1 mouse cellular context compared by ENCODE assay signal in the genomic region with DNA sequence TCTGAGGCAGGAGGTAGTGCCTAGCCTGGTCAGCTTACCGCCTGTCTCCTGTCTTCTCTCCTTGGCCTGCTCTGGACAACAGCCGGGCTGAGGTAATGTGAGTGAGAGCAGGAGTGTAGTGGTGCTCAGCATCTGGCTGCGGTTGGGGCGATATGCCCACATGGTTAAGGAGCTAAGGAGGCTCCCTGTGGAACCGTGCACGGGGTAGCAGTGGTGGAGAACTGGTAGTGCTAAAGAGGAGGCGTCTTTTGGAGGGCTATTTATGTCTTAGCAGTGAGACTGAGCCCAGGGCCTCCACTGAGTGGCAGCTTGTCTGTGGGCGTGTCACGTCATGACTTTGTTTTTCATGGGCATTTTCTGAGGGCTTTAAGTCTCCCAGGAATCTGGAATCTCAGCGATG.
TF ChIP-seq lines count a peak whose summit lies in the region.

No protein-coding gene starts in this region.

TF ChIP-seq in myocyte, 11 proteins besides CTCF, POLR2A, EP300 and RAD21 (continued from another document):
- no peak for TF ChIP-seq USF1 (IDR thresholded peaks at IDR 0.05; ENCODE audit: low read depth)
